Mouse (Mus musculus): Measurements from ENCODE around the gene C2cd3.

GRCm38 (mm10) chr7:100325482-100325881 lies 46.6 kb upstream of the C2cd3 start:
- TF ChIP-seq POLR2AphosphoS2 (IDR thresholded peaks at IDR 0.05; ENCODE audit: insufficient read length, low read depth): no peak
- no peak for TF ChIP-seq POLR2A (IDR thresholded peaks at IDR 0.05; ENCODE audit: insufficient read length, low read depth)
- no peak for TF ChIP-seq TCF12 (IDR thresholded peaks at IDR 0.05; ENCODE audit: insufficient read depth, poor library complexity, severe bottlenecking)
- TF ChIP-seq MYOD1 (IDR thresholded peaks at IDR 0.05; ENCODE audit: control insufficient read depth in 1 of 3, insufficient read length in 2 of 3, low read depth in 2 of 3): no peak
- no peak for TF ChIP-seq MAX (IDR thresholded peaks at IDR 0.05; ENCODE audit: low read depth)
- TF ChIP-seq E2F4 (IDR thresholded peaks at IDR 0.05; ENCODE audit: insufficient read depth): no peak
- no peak for TF ChIP-seq USF1 (IDR thresholded peaks at IDR 0.05; ENCODE audit: low read depth)
- TF ChIP-seq MYOG (IDR thresholded peaks at IDR 0.05; ENCODE audit: control insufficient read depth in 1 of 3, insufficient read depth in 1 of 3, insufficient read length in 2 of 3, low read depth in 2 of 3): no peak
- TF ChIP-seq TCF3 (IDR thresholded peaks at IDR 0.05; ENCODE audit: insufficient read length, low read depth): no peak
